Mouse (Mus musculus) stomach, postnatal 0 days (tissue): ENCODE results near the gene Tenm4.

Experiments
- CTCF ChIP-seq: IDR thresholded peaks from 2 replicates; pipeline ENCODE4 v1.5.1; 2016; ENCODE audit warnings: antibody characterized with exemption, low read depth, mild to moderate bottlenecking, moderate library complexity
- EP300 ChIP-seq: optimal IDR thresholded peaks from 2 replicates; pipeline ENCODE3; 2016; ENCODE audit warnings: antibody characterized with exemption

- TF ChIP-seq CTCF (no peak), EP300 (no peak)
Observed at GRCm38 (mm10) chr7:96909856-96910255, 738.8 kb downstream of the Tenm4 start.
